Mouse (Mus musculus) megakaryocyte, embryonic 14.5 days (primary cell): Measurements from ENCODE around the gene Top1.

Experiments used
- FLI1 ChIP-seq: IDR thresholded peaks from 2 replicates; pipeline ENCODE4 v1.6.1; 2012; ENCODE audit warnings: low read length, inconsistent platforms, mixed read lengths
- GATA1 ChIP-seq: IDR thresholded peaks from 3 replicates; pipeline ENCODE4 v1.6.1; 2012; ENCODE audit warnings: mixed read lengths, low read length, inconsistent platforms, borderline replicate concordance

- TF ChIP-seq GATA1: no peak
- no peak for TF ChIP-seq FLI1
These were observed 48.0 kb upstream of the Top1 start for GRCm38 (mm10) chr2:160597582-160598281.
